Mouse (Mus musculus) ES-Bruce4 (cell line): Measurements from ENCODE around the gene Bicral.

ENCODE experiments used
- CTCF ChIP-seq: IDR thresholded peaks from one replicate; pipeline ENCODE4 v1.8.1; 2011; ENCODE audit warnings: low read depth, low read length
- EP300 ChIP-seq: IDR thresholded peaks from 2 replicates; pipeline ENCODE4 v1.6.1; 2011; ENCODE audit warnings: low read depth, low read length; ENCODE audit not compliant: insufficient read depth
- POLR2A ChIP-seq: IDR thresholded peaks from one replicate; pipeline ENCODE4 v1.8.1; 2011; ENCODE audit warnings: low read length; ENCODE audit not compliant: insufficient read depth

DNA sequence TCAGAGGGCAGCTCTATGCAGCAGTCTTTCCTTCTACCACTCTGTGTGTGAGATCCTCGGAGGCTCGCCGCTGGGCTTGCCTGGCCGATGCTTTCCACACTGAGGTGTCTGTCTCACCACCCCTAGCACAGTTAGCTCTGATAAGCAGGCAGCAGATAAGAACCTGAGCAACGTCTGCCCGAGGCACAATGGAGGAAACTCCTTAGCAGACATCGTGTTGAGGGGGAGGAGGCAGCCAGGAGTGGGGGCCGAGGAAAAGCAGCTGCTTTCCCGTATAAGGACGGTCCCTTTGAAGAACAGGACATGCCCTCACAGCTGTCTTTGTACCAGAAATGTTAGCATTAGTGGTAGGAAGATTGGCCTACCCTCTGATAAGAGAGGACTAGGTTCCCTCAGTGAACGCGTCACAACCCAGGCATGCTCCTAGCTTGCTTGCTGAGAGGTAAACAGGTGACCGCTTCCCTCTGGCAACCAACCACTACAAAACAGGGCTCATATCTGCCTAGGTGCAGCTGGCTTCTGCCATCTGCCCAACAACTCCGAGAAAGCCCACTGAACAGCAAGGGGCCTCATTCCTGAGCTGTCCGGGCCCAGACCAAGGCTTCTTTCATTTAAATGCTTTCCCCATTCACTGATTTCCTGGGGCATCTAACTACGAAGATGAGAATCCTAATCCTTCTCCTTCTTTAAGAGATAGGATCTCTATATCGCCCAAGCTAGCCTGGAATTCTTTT is 27.8 kb upstream of the Bicral start:
- no peak for TF ChIP-seq POLR2A
- TF ChIP-seq CTCF, result no peak
- no peak for TF ChIP-seq EP300
